Mouse (Mus musculus) midbrain, postnatal 0 days (tissue): ENCODE data around the gene Ubald1. TPM values are rescaled to one million over a fixed set of nuclear protein-coding genes. Genes with fewer than 3 reads are reported as not detected.

Source experiments
- ATAC-seq: fragments of 200-750 bp; cut with Nextera tagmentation; 2 replicates; pipeline ENCODE4 v1.8.0; 2017; ENCODE audit warnings: moderate number of reproducible peaks, mild to moderate bottlenecking, moderate TSS enrichment, moderate library complexity; ENCODE audit not compliant: low FRiP score
- DNase-seq: peaks from one replicate; pipeline ENCODE4 v3.0.0-alpha.2; 2015; ENCODE audit warnings: low spot score
- H3K27ac ChIP-seq: fragments of 300-500 bp; sonication (generic); 2 replicates; pipeline ENCODE4 v1.5.1; 2014; ENCODE audit warnings: low read depth, mild to moderate bottlenecking, low read length, mixed read lengths
- H3K27me3 ChIP-seq: fragments of 300-500 bp; sonication (generic); 2 replicates; pipeline ENCODE4 v1.6.1; 2014; ENCODE audit warnings: low read length, control low read depth, mixed read lengths; ENCODE audit not compliant: insufficient read depth
- H3K36me3 ChIP-seq: fragments of 300-500 bp; sonication (generic); 2 replicates; pipeline ENCODE4 v1.6.1; 2014; ENCODE audit warnings: low read length, control low read depth, mixed read lengths; ENCODE audit not compliant: insufficient read depth
- H3K4me1 ChIP-seq: fragments of 300-500 bp; sonication (generic); 2 replicates; pipeline ENCODE4 v1.6.1; 2014; ENCODE audit warnings: mild to moderate bottlenecking, control low read depth, antibody characterized with exemption, low read length, mixed read lengths; ENCODE audit not compliant: insufficient read depth
- H3K4me2 ChIP-seq: fragments of 300-500 bp; sonication (generic); 2 replicates; pipeline ENCODE4 v1.6.1; 2014; ENCODE audit warnings: low read depth, mild to moderate bottlenecking, low read length, mixed read lengths; ENCODE audit not compliant: poor library complexity, severe bottlenecking
- H3K4me3 ChIP-seq: fragments of 300-500 bp; sonication (generic); 2 replicates; pipeline ENCODE4 v1.5.1; 2014; ENCODE audit warnings: low read depth, mild to moderate bottlenecking, low read length, moderate library complexity
- H3K9ac ChIP-seq: fragments of 300-500 bp; sonication (generic); replicated peaks from 2 replicates; pipeline ENCODE4 v1.6.1; 2014; ENCODE audit warnings: mild to moderate bottlenecking, low read length, moderate library complexity, mixed read lengths; ENCODE audit not compliant: poor library complexity, severe bottlenecking
- H3K9me3 ChIP-seq: fragments of 300-500 bp; sonication (generic); 2 replicates; pipeline ENCODE4 v1.6.1; 2016; ENCODE audit warnings: low read length, control low read depth
- CTCF ChIP-seq: IDR thresholded peaks from 2 replicates; pipeline ENCODE4 v1.5.1; 2016; ENCODE audit warnings: antibody characterized with exemption, mild to moderate bottlenecking
- WGBS: fragments of 180-500 bp; shearing (Covaris S2); extraction: QIAGEN DNeasy Blood & Tissue Kit; methylation state at CpG from one replicate; pipeline ENCODE4 v1.1.7; 2014; 5-methylcytosine and 5-hydroxymethylcytosine counted together
- polyA plus RNA-seq: library from polyadenylated mRNA; unstranded; fragments of >200 nt; fragmentation: Nextera tagmentation; extraction: Ambion mirVana; gene quantifications from 2 replicates; pipeline ENCODE4 v1.2.1, GENCODE M21; 2015
- total RNA-seq: library from RNA; depleted of rRNA; stranded (reverse); fragments of >200 nt; gene quantifications from 2 replicates; pipeline ENCODE4 v1.2.3, GENCODE M21; 2014

Gene Ubald1
- total and polyA plus RNA-seq, 2 experiments from 2014 or later = 35.0 to 79.9 TPM

- Histone ChIP-seq H3K27me3 (no peaks in the 10 kb centered on the region), H3K9me3 (no peaks in the 10 kb centered on the region), H3K9ac (no peak overlapping the region), H3K4me1 (peaks cover 14% of the 10 kb centered on the region), H3K27ac (no peak overlapping the region), H3K4me3 (no peak overlapping the region), H3K4me2 (no peak overlapping the region), H3K36me3 (peaks cover 7% of the 10 kb centered on the region; the same call in 1 of the 2 replicates)
- ATAC-seq (no peak), DNase-seq (no peak)
- WGBS = 81% methylated on average over 23 of the region's 23 CpGs
- no peak for TF ChIP-seq CTCF
Observed at GRCm38 (mm10) chr16:4875198-4876032, 4.7 kb downstream of the Ubald1 start.

DNA sequence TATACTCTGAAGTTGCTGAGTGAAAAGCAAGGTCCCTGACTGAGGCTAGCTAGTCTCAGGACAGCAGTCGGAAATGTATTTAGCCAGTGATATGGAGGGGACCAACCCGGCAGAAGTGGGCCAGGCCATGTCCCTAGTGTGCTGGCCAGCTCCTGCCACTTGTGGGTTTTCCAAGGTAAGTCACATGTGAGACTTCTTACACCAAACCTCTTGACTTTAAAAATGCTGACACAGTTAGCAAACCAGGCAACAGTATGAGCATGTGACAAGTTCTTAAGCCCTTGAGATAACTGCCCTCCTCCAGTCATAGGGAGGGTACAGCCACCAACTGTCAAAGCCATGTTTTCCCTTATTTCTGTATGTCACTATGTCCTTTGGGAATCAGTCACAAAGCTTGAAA, 8.2 kb downstream of the Ubald1 start:
- WGBS = 87% methylated on average over 2 of the region's 2 CpGs
- ATAC-seq (no peak), DNase-seq (no peak)
- H3K9ac ChIP-seq = no peak overlapping the region
- no peak overlapping the region for H3K27ac ChIP-seq
- H3K4me3 ChIP-seq = no peak overlapping the region
- H3K36me3 ChIP-seq = peaks cover 15% of the 10 kb centered on the region; the same call in 1 of the 2 replicates
- no peak overlapping the region for H3K4me2 ChIP-seq
- no peaks in the 10 kb centered on the region for H3K9me3 ChIP-seq
- H3K4me1 ChIP-seq = no peaks in the 10 kb centered on the region
- no peak for TF ChIP-seq CTCF
- no peaks in the 10 kb centered on the region for H3K27me3 ChIP-seq

- no peaks in the 10 kb centered on the region for H3K27me3 ChIP-seq
- ATAC-seq (no peak), DNase-seq (no peak)
- no peak for TF ChIP-seq CTCF
- H3K4me1 ChIP-seq = no peaks in the 10 kb centered on the region
- WGBS = 89% methylated on average over 5 of the region's 5 CpGs
- H3K27ac ChIP-seq = no peak overlapping the region
- H3K4me3 ChIP-seq = no peak overlapping the region
- H3K4me2 ChIP-seq = no peak overlapping the region
- H3K36me3 ChIP-seq = 0 out of 2 replicates have a peak, but pooled peaks cover 12% of the 10 kb centered on the region
- no peaks in the 10 kb centered on the region for H3K9me3 ChIP-seq
- no peak overlapping the region for H3K9ac ChIP-seq
Observed at GRCm38 (mm10) chr16:4870490-4870889, 9.6 kb downstream of the Ubald1 start.

DNA sequence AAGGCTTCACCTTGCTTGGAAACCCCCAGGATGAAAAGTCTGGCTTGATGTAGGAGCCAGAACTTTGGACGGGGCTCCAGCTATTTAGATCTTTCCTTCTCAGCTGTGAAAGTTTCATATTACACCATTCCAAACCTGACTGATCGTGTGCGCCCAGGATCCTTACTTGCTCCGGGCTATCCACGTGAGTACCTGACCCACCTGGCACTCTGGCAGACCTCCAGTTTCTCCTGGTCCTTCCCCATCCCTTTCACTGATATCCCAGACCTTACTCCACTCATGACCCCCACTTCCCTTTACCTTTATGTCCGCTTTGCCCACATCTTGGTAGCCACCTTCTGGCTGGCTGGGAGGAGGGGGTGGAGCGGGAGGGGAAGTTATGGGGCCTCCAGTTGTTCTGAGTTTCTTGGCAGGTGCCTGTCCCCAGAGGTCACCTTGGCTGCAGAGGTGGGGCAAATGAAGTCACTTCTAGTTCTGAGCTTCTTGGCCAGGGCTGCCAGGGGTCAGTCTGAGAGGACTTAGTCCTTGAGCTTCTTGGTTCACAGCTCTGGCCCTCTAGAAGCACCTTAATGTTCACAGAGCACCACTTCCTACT, 13.9 kb downstream of the Ubald1 start:
- Histone ChIP-seq H3K4me3 (no peak overlapping the region), H3K4me2 (no peak overlapping the region), H3K9me3 (no peaks in the 10 kb centered on the region), H3K27ac (no peak overlapping the region), H3K9ac (no peak overlapping the region), H3K27me3 (no peaks in the 10 kb centered on the region), H3K4me1 (no peaks in the 10 kb centered on the region), H3K36me3 (0 out of 2 replicates have a peak, but pooled peaks cover 12% of the 10 kb centered on the region)
- no peak for TF ChIP-seq CTCF
- DNase-seq (no peak), ATAC-seq (no peak)
- 73% methylated on average over 7 of the region's 7 CpGs for WGBS

DNA sequence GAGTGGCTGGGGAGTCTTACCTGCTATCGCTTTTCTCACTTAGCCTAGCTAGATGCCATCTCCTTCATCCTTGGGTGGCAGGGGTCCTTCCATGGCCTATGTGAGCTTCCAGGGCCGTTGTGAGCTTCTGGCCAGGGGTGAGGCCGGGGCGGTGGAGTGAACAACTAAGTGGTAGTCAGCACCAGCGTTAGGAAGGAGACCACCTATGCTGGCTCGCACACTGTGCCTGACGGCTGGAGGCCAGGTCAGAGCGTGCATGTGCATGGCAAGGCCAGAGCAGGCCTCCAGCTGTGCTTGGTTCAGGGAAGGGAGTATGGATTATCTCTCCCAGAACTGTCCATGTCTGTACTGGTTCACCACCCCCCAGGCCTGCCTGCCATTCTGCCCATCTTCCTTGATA, 16.4 kb downstream of the Ubald1 start:
- WGBS = 83% methylated on average over 8 of the region's 8 CpGs
- H3K4me2 ChIP-seq = no peak overlapping the region
- H3K4me1 ChIP-seq = no peaks in the 10 kb centered on the region
- H3K27me3 ChIP-seq = no peaks in the 10 kb centered on the region
- no peak for DNase-seq
- no peak for TF ChIP-seq CTCF
- ATAC-seq = no peak
- no peak overlapping the region for H3K9ac ChIP-seq
- no peaks in the 10 kb centered on the region for H3K9me3 ChIP-seq
- H3K4me3 ChIP-seq = no peak overlapping the region
- no peak overlapping the region for H3K27ac ChIP-seq
- no peaks in the 10 kb centered on the region for H3K36me3 ChIP-seq

- peak; percentile 79 for TF ChIP-seq CTCF
- 56% methylated on average over 9 of the region's 9 CpGs for WGBS
- H3K4me2 ChIP-seq = no peak overlapping the region
- H3K9me3 ChIP-seq = no peaks in the 10 kb centered on the region
- H3K9ac ChIP-seq = no peak overlapping the region
- ATAC-seq (no peak), DNase-seq (peak; percentile 71)
- no peaks in the 10 kb centered on the region for H3K36me3 ChIP-seq
- no peak overlapping the region for H3K27ac ChIP-seq
- no peak overlapping the region for H3K4me3 ChIP-seq
- no peaks in the 10 kb centered on the region for H3K27me3 ChIP-seq
- H3K4me1 ChIP-seq = no peaks in the 10 kb centered on the region
Observed at GRCm38 (mm10) chr16:4862863-4863483, 17.1 kb downstream of the Ubald1 start.
